Mouse (Mus musculus) lung, embryonic 14.5 days (tissue): ENCODE data around the gene Lhx8. TPM values are rescaled to one million over a fixed set of nuclear protein-coding genes. Genes with fewer than 3 reads are reported as not detected.

Source experiments
- ATAC-seq: fragments of 200-750 bp; cut with Nextera tagmentation; 2 replicates; pipeline ENCODE4 v1.8.0; 2017; ENCODE audit warnings: mild to moderate bottlenecking, moderate TSS enrichment, moderate library complexity; ENCODE audit not compliant: insufficient read depth
- DNase-seq: peaks from one replicate; pipeline ENCODE4 v3.0.0-alpha.2; 2015
- H3K27ac ChIP-seq: fragments of 300-500 bp; sonication (generic); 2 replicates; pipeline ENCODE4 v1.5.1; 2014; ENCODE audit warnings: low read depth, mild to moderate bottlenecking, moderate library complexity
- H3K27me3 ChIP-seq: fragments of 300-500 bp; sonication (generic); 2 replicates; pipeline ENCODE4 v1.6.1; 2014; ENCODE audit warnings: low read length, control low read depth; ENCODE audit not compliant: insufficient read depth
- H3K36me3 ChIP-seq: fragments of 300-500 bp; sonication (generic); 2 replicates; pipeline ENCODE4 v1.6.1; 2014; ENCODE audit warnings: control low read depth; ENCODE audit not compliant: insufficient read depth
- H3K4me1 ChIP-seq: fragments of 300-500 bp; sonication (generic); 2 replicates; pipeline ENCODE4 v1.6.1; 2014; ENCODE audit warnings: antibody characterized with exemption, control low read depth; ENCODE audit not compliant: insufficient read depth
- H3K4me2 ChIP-seq: fragments of 300-500 bp; sonication (generic); 2 replicates; pipeline ENCODE4 v1.6.1; 2014; ENCODE audit warnings: mild to moderate bottlenecking
- H3K4me3 ChIP-seq: fragments of 300-500 bp; sonication (generic); 2 replicates; pipeline ENCODE4 v1.5.1; 2014; ENCODE audit warnings: low read depth, low read length
- H3K9ac ChIP-seq: fragments of 300-500 bp; sonication (generic); 2 replicates; pipeline ENCODE4 v1.6.1; 2014
- H3K9me3 ChIP-seq: fragments of 300-500 bp; sonication (generic); 2 replicates; pipeline ENCODE4 v1.6.1; 2016; ENCODE audit warnings: low read depth, low read length, control low read depth
- CTCF ChIP-seq: IDR thresholded peaks from 2 replicates; pipeline ENCODE4 v1.5.1; 2016; ENCODE audit warnings: antibody characterized with exemption, low read depth
- WGBS: fragments of 180-500 bp; shearing (Covaris S2); extraction: QIAGEN DNeasy Blood & Tissue Kit; methylation state at CpG from one replicate; pipeline ENCODE4 v1.1.7; 2014; 5-methylcytosine and 5-hydroxymethylcytosine counted together
- polyA plus RNA-seq: library from polyadenylated mRNA; unstranded; fragments of >200 nt; fragmentation: Nextera tagmentation; extraction: Ambion mirVana; gene quantifications from 2 replicates; pipeline ENCODE4 v1.2.1, GENCODE M21; 2014

Lhx8 gene
- polyA plus RNA-seq, 1 experiment from 2014 or later = not detected

DNA sequence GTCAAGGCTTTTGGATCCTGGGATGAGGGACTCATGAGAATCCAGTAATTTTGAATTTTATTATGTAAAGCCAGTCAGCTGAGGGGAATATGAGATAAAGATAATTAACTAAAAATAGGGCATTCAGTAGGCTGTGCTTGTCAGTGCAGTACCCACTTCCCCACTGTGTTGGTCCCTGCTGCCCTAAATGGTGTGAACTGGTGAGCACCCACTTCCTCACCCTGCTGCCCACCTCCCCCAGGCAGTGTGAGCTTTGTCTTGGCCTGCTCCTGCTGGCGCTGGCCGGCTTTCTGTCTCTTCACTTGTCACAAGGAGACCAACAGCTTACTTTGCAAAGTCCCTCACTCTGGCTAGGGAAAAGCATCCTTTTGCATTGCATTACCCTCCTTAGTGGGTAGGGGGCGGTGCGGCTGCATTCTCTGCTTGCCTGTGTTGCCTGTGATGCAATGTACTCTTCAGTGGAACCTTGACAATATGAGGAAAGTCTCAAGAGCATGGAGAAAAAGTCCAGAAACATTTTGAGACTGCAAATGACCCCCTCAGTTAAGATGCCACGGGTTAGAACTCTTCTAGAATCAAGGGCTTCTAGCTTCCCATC lies 12.7 kb downstream of the Lhx8 start:
- peaks cover 16% of the 10 kb centered on the region for H3K27me3 ChIP-seq
- no peaks in the 10 kb centered on the region for H3K4me1 ChIP-seq
- ATAC-seq (no peak), DNase-seq (peak; percentile 54)
- WGBS = 18% methylated on average over 5 of the region's 5 CpGs
- no peaks in the 10 kb centered on the region for H3K9me3 ChIP-seq
- H3K4me2 ChIP-seq = no peak overlapping the region
- no peak overlapping the region for H3K9ac ChIP-seq
- no peak overlapping the region for H3K27ac ChIP-seq
- H3K4me3 ChIP-seq = no peak overlapping the region
- peak; percentile 75 for TF ChIP-seq CTCF
- no peaks in the 10 kb centered on the region for H3K36me3 ChIP-seq

DNA sequence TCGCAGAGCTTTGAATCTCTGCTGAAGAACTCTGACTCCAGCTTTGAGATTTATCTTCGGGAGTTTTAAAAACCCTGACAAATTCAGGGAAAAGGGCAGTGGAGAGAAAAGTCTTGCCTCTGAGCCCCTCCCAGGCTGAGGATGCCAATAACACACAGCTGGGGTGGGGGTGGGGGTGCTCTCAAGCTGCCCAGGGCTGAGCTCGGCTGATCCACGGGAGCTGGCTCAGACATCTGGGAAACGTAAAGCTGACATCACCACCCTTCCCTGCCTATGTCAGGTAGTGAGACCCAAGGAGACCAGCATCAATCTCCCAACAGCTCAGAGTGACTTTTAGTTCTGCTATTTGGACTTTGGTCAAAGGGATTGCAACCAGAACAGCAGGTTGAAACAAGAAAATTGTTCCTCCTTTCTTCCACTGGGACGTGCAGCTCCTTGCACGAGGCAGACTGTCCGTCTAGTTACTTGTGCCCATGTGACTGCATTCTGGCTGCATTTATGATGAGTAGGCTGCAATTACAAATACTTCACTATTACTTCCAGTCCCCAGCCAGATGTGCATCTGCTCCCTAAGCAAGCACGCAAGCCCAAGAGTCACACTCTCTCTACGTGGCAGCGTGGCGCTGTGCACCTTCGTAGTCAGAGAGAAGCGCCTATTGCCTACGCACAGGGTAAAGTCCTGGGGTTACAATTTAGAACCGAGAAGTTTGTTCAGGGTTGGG lies 25.1 kb downstream of the Lhx8 start:
- 48% methylated on average over 16 of the region's 16 CpGs for WGBS
- Histone ChIP-seq H3K27ac (no peak overlapping the region), H3K9me3 (no peaks in the 10 kb centered on the region), H3K4me1 (0 out of 2 replicates have a peak, but pooled peaks cover 3% of the 10 kb centered on the region), H3K4me2 (no peak overlapping the region), H3K27me3 (no peaks in the 10 kb centered on the region), H3K4me3 (no peak overlapping the region), H3K9ac (no peak overlapping the region), H3K36me3 (no peaks in the 10 kb centered on the region)
- no peak for TF ChIP-seq CTCF
- DNase-seq = no peak
- ATAC-seq = peak; percentile 38; the same call in 1 of the 2 replicates

DNA sequence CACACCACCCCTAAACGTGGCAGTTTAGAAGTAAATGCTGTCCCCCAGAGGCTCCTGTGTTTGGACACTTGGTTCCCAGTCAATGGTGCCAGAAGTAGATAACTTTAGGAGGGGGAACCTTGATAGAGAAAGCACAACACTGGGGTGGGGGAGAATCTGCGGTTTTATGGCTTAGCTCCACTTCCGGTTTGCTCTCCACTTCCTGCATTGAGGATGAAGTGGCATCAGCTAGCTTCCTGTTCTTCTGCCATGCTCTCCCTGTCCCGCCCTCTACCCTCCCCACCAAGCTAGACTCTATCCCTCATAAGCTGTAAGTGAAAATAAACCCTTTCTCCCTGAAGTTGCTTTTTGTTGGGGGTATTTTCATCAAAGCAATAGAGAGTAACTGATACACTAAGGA lies 29.4 kb downstream of the Lhx8 start:
- H3K4me1 ChIP-seq = 0 out of 2 replicates have a peak, but pooled peaks cover 3% of the 10 kb centered on the region
- no peak overlapping the region for H3K27ac ChIP-seq
- H3K9ac ChIP-seq = no peak overlapping the region
- 72% methylated on average over 4 of the region's 4 CpGs for WGBS
- H3K4me3 ChIP-seq = no peak overlapping the region
- TF ChIP-seq CTCF = no peak
- H3K27me3 ChIP-seq = no peaks in the 10 kb centered on the region
- H3K4me2 ChIP-seq = no peak overlapping the region
- DNase-seq (no peak), ATAC-seq (no peak)
- no peaks in the 10 kb centered on the region for H3K9me3 ChIP-seq
- H3K36me3 ChIP-seq = no peaks in the 10 kb centered on the region

DNA sequence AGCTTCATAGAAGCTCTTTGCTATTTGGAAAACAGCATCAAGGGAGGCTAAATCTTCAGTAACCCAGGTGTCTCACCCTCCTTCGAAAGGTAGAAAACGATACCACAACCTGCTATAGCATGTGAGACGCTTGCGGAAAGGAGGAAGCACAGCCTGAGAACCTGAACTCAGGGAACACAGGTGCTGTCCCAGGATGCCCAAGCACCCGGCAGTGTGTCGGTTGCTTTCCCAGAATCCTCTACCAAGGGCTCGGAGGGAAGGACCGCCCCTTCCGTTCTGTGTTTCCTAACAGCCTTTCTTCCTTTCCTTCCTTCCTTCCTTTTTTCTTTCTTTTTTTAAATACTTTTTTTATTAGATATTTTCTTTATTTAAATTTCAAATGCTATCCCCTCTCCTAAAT lies 30.5 kb downstream of the Lhx8 start:
- H3K4me1 ChIP-seq = no peaks in the 10 kb centered on the region
- no peak overlapping the region for H3K9ac ChIP-seq
- no peak for DNase-seq
- H3K36me3 ChIP-seq = no peaks in the 10 kb centered on the region
- no peak overlapping the region for H3K27ac ChIP-seq
- no peak for ATAC-seq
- no peak overlapping the region for H3K4me2 ChIP-seq
- H3K4me3 ChIP-seq = no peak overlapping the region
- H3K9me3 ChIP-seq = no peaks in the 10 kb centered on the region
- 90% methylated on average over 9 of the region's 9 CpGs for WGBS
- no peak for TF ChIP-seq CTCF
- no peaks in the 10 kb centered on the region for H3K27me3 ChIP-seq

DNA sequence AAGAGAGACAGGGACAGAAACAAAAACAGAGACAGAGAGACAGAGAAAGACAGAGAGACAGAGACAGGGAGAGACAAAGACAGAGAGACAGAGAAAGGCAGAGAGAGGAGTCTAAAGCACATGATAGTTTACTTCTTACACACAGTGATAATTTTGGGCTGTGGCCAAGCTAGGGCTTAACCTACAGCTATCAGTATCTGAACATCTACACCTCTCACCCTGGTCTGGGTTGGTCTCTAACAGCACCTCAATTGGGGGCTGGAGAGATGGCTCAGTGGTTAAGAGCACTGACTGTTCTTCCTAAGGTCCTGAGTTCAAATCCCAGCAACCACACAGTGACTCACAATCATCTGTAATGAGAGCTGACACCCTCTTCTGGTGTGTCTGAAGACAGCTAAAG lies 32.0 kb downstream of the Lhx8 start:
- Histone ChIP-seq H3K9ac (no peak overlapping the region), H3K27ac (no peak overlapping the region), H3K36me3 (no peaks in the 10 kb centered on the region), H3K27me3 (no peaks in the 10 kb centered on the region), H3K9me3 (no peaks in the 10 kb centered on the region), H3K4me3 (no peak overlapping the region), H3K4me1 (no peaks in the 10 kb centered on the region), H3K4me2 (no peak overlapping the region)
- no peak for TF ChIP-seq CTCF
- DNase-seq (no peak), ATAC-seq (no peak)

DNA sequence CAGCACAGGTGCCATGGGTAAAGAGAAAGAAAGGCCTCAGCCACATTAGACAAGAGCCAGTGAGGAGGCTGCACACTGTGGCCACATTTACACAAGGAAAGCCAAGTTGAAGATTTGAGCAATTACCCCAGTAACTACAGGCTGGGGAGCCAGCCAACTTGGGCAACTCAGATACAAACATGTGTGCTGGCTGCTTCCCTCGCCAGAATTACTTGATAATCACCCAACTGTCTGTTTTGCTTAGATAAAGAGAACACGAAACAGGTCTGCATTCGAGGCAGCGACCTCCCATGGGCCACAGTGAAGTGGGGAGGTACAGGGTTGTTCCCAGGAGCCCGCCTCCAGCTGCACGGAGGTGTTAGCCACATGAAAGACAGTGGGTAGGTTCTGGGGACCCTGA lies 33.0 kb downstream of the Lhx8 start:
- no peaks in the 10 kb centered on the region for H3K4me1 ChIP-seq
- H3K27me3 ChIP-seq = no peaks in the 10 kb centered on the region
- H3K9me3 ChIP-seq = no peaks in the 10 kb centered on the region
- no peak overlapping the region for H3K4me2 ChIP-seq
- H3K36me3 ChIP-seq = no peaks in the 10 kb centered on the region
- ATAC-seq (no peak), DNase-seq (peak; percentile 34)
- no peak for TF ChIP-seq CTCF
- no peak overlapping the region for H3K4me3 ChIP-seq
- no peak overlapping the region for H3K27ac ChIP-seq
- 37% methylated on average over 6 of the region's 6 CpGs for WGBS
- H3K9ac ChIP-seq = no peak overlapping the region

DNA sequence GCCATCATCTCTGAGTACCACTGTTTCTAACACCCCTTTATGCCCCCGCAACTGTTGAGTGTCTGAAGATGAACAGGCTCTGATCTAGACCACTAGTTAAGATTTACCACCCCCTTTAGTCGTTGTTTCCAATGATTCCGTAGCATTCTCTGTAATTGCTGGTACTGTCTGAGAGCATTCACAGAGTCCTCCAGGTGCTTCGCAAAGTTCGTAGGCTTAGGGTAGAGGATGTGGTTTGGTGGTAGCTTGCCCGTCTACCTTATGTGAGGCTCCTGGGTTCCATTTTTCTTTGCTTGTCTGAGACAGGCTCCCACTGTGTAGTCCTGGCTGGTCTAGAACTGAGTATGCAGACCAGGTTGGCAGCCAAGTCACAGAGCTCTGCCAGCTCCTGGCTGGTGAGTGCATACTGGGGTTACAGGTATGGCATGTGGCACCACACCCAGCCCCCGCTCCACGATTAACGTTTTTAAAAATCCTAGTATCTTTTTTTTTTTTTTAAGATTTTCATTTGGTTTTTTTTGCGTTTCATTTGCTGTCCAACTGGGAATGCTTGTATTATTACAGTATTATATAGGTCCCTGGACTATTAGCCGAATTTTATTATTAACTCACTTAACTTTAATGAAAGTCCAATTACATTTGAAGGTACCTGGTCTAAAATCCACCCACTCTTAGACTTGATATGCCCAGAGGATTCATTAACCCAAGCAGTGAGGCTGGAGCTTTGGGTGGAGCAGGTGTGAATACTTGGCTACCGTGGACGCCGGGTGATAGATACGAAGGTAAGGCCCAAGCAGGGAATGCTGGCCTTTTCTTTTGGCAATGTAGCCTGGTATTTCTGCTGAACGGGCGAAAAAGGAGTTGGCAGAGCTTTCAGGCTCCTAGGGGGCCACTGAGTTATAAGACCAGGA lies 35.3 kb downstream of the Lhx8 start:
- no peak overlapping the region for H3K4me3 ChIP-seq
- no peaks in the 10 kb centered on the region for H3K9me3 ChIP-seq
- H3K27me3 ChIP-seq = no peaks in the 10 kb centered on the region
- TF ChIP-seq CTCF = no peak
- no peak overlapping the region for H3K9ac ChIP-seq
- no peak for DNase-seq
- ATAC-seq = no peak
- no peak overlapping the region for H3K4me2 ChIP-seq
- no peaks in the 10 kb centered on the region for H3K36me3 ChIP-seq
- H3K4me1 ChIP-seq = no peaks in the 10 kb centered on the region
- no peak overlapping the region for H3K27ac ChIP-seq
- 90% methylated on average over 17 of the region's 17 CpGs for WGBS
